Mouse (Mus musculus) liver, embryonic 12.5 days (tissue): ENCODE results near the gene Avpr1a. TPM values are rescaled to one million over a fixed set of nuclear protein-coding genes. Genes with fewer than 3 reads are reported as not detected.

Source experiments
- ATAC-seq: fragments of 200-750 bp; cut with Nextera tagmentation; 2 replicates; pipeline ENCODE4 v1.8.0; 2017; ENCODE audit warnings: moderate number of reproducible peaks, mild to moderate bottlenecking, moderate library complexity
- H3K27ac ChIP-seq: fragments of 300-500 bp; sonication (generic); 2 replicates; pipeline ENCODE4 v1.5.1; 2016; ENCODE audit warnings: mild to moderate bottlenecking
- H3K27me3 ChIP-seq: fragments of 300-500 bp; sonication (generic); replicated peaks from 2 replicates; pipeline ENCODE4 v1.6.1; 2016; ENCODE audit warnings: mild to moderate bottlenecking, moderate library complexity
- H3K36me3 ChIP-seq: fragments of 300-500 bp; sonication (generic); 2 replicates; pipeline ENCODE4 v1.6.1; 2016; ENCODE audit warnings: mild to moderate bottlenecking, moderate library complexity
- H3K4me1 ChIP-seq: fragments of 300-500 bp; sonication (generic); 2 replicates; pipeline ENCODE4 v1.6.1; 2016
- H3K4me2 ChIP-seq: fragments of 300-500 bp; sonication (generic); 2 replicates; pipeline ENCODE4 v1.6.1; 2016; ENCODE audit warnings: mild to moderate bottlenecking, moderate library complexity
- H3K4me3 ChIP-seq: fragments of 300-500 bp; sonication (generic); 2 replicates; pipeline ENCODE4 v1.5.1; 2016; ENCODE audit warnings: mild to moderate bottlenecking, moderate library complexity
- H3K9ac ChIP-seq: fragments of 300-500 bp; sonication (generic); 2 replicates; pipeline ENCODE4 v1.6.1; 2016; ENCODE audit warnings: mild to moderate bottlenecking, moderate library complexity
- H3K9me3 ChIP-seq: fragments of 300-500 bp; sonication (generic); replicated peaks from 2 replicates; pipeline ENCODE4 v1.6.1; 2016; ENCODE audit warnings: mild to moderate bottlenecking, moderate library complexity
- WGBS: fragments of 180-500 bp; shearing (Covaris S2); methylation state at CpG from one replicate; pipeline ENCODE4 v1.1.7; 2016; ENCODE audit not compliant: insufficient replicate concordance; 5-methylcytosine and 5-hydroxymethylcytosine counted together
- polyA plus RNA-seq: library from polyadenylated mRNA; unstranded; fragments of >200 nt; fragmentation: Nextera tagmentation; extraction: Ambion mirVana; gene quantifications from 2 replicates; pipeline ENCODE4 v1.2.1, GENCODE M21; 2016

The Avpr1a gene
- polyA plus RNA-seq, 1 experiment from 2014 or later: 2.0 TPM

DNA sequence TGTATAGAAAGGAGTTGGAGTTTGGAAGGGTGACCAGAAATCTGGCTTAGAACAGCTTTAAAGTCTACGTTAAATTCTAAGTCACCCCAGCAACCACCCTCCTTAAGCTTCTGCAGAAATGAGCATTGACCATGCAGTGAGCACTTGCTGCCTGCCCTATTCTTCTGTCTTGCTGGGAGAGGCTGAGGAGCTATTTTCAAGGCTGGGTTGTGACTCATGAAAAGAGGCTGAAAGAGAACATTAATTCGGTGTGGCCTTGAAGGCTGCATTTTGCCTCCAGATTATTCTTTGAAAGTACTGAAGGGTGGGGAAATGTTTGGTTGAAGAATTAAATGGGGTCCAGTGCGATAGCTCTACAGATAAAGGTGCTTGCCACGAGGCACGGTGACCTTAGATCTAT, 28.5 kb downstream of the Avpr1a start:
- Histone ChIP-seq H3K27ac (no peak overlapping the region), H3K9ac (no peak overlapping the region), H3K4me3 (no peak overlapping the region), H3K27me3 (no peaks in the 10 kb centered on the region), H3K4me1 (no peaks in the 10 kb centered on the region), H3K9me3 (no peaks in the 10 kb centered on the region), H3K36me3 (no peaks in the 10 kb centered on the region), H3K4me2 (no peak overlapping the region)
- ATAC-seq: no peak
- WGBS: 69% methylated on average over 5 of the region's 5 CpGs

DNA sequence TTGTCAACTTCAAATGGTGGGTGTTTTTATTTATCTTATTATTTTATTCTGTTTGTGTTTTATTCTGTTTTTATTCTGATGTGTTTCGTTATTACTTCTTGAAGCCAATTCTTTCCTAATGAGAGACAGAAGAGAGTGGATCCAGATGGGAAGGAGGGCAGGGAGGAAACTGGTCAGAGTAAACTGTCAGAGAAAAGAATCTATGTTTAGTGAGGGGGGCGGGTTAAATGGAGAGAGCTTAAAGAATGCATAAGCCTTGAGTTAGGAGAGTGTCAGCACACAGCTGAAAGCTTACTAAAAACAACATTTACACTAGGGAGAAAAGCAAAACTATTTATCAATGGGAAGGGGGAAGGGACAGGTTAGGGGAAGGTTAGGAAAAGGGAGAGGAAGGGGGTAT, 50.3 kb downstream of the Avpr1a start:
- Histone ChIP-seq H3K9ac (no peak overlapping the region), H3K4me1 (no peaks in the 10 kb centered on the region), H3K4me2 (no peak overlapping the region), H3K9me3 (peaks cover 4% of the 10 kb centered on the region; the same call in 1 of the 2 replicates), H3K36me3 (no peaks in the 10 kb centered on the region), H3K27ac (no peak overlapping the region), H3K4me3 (no peak overlapping the region), H3K27me3 (no peaks in the 10 kb centered on the region)
- 51% methylated on average over 2 of the region's 2 CpGs for WGBS
- ATAC-seq: no peak

DNA sequence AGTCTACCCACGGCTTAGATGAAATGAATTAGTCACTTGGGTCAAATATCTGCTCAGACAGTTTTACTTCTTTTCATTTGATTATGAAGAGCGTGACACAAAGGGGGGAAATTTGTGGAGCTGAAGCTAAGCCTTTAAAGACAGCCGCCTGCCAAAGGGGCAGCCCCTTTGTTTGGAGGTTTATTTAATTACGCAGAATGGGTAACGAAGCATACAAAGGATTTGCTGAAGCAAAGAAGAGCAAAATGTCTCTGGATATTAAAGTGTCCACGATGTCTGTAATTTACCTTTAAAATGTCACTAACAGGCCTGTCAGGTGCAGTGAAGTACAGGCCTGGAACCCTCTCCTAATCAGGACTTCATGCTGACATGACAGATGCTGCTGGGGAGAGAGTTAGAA, 51.0 kb downstream of the Avpr1a start:
- 71% methylated on average over 6 of the region's 6 CpGs for WGBS

More for the DNA sequence above, 51.0 kb downstream of the Avpr1a start:
- Histone ChIP-seq H3K27ac (no peak overlapping the region), H3K27me3 (no peaks in the 10 kb centered on the region), H3K9ac (no peak overlapping the region), H3K4me3 (no peak overlapping the region), H3K4me2 (no peak overlapping the region), H3K9me3 (peaks cover 9% of the 10 kb centered on the region; the same call in 1 of the 2 replicates), H3K4me1 (no peaks in the 10 kb centered on the region), H3K36me3 (no peaks in the 10 kb centered on the region)
- ATAC-seq: no peak

Other genes with a start within 250 kb of the Avpr1a start
- gene Ppm1h, start 230.3 kb downstream of the Avpr1a start, polyA plus RNA-seq: 1.6 TPM in 2 replicates